Mouse (Mus musculus) C3H10T1/2 (cell line): ENCODE results near the gene Nceh1. TPM values are rescaled to one million over a fixed set of nuclear protein-coding genes. Genes with fewer than 3 reads are reported as not detected.

Experiments
- polyA plus RNA-seq, 2 experiments: library from polyadenylated mRNA; unstranded; fragments of >200 nt; fragmentation: generic; extraction: Trizol; gene quantifications; one replicate each; pipeline ENCODE4 v1.2.1; 2012; ENCODE audit warnings: missing spikeins in 2 of 2

Gene Nceh1
- 1 to 10 TPM in 1 of 2 experiments, under 1 TPM in 1; 0.35 to 2.4 TPM for polyA plus RNA-seq

GRCm38 (mm10) chr3:27182733-27183600 lies at the start of gene Nceh1:
Gene Nceh1, plus strand, starts transcription at chr3:27182965.

DNA sequence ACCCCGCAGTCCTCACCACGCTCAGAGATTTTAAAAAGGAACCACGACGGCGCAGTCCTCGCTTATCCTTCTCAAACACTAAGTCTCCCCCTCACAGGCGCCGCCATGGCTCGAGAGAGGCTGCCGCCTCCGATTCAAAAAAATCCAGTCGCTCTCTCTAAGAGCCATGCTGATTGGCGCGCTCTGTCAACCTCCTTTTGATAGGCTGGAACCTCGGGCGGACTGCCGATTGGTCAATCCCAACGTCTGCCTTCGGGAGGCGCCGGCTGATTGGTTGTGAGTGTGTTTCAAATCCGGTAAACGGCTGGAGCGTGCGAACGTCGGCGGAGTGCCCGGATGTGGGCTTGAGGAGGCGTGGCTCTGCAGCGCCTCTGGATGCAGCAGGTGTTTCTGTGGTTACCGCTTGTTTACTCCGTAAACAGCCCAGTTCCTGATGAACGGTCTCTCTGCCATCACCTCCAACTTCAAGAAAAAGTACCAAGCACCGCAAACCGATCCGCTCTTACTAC lies 29.0 kb upstream of the Nceh1 start, which contains the start of gene Ect2:
TSS of gene Ect2 (minus strand) at position 178 of the 509 bp plus-strand sequence.

DNA sequence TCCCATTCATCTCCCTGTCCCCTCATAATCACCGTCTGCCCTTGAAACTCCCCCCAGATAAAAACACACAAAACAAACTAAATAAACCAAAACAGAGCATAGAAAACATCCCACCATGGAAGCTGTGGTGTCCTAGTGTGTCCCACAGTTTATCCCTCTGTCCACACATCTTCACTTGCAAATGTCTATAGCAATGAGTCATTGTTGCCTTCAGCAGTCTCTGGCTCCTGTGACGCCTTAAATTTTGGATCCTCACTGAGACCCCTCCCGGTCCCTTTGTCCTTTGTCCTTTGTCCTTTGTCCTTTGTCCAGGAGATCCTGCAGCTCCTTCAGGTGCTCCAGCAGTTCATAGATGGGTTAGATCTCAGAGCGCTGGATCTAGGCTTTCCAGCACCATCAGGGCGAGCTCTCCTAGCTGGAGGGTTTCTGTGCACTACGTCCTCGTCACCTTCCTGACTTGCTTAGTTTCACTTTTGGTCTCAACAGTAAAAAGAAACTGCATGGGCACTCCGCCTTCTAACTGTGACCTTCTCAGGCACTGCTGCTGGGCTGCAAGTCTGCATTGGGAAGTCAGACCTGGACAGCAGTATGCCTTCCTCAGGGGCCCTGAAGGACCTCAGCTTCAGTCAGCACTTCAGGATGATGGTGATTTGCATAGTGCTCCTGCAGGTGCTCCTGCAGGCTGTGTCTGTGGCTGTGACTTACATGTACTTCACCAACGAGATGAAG lies 134.0 kb downstream of the Nceh1 start, which contains the start of gene Tnfsf10:
TSS of gene Tnfsf10 (plus strand) at position 470 of the 729 bp plus-strand sequence.

Other genes with a start within 250 kb of the Nceh1 start
- gene Ect2, start 29.1 kb upstream of the Nceh1 start, polyA plus RNA-seq: 1 to 10 TPM in 1 of 2 experiments, under 1 TPM in 1; 0.87 to 7.4 TPM
- under 1 TPM; 0.01 to 0.17 TPM for gene Tnfsf10, start 134.1 kb downstream of the Nceh1 start, polyA plus RNA-seq
- gene Ghsr, start 188.4 kb downstream of the Nceh1 start, polyA plus RNA-seq: not detected